Mouse (Mus musculus) heart, embryonic 12.5 days (tissue): ENCODE measurements around the gene 2010111I01Rik. TPM values are rescaled to one million over a fixed set of nuclear protein-coding genes. Genes with fewer than 3 reads are reported as not detected.

Experiments used
- ATAC-seq: fragments of 200-750 bp; cut with Nextera tagmentation; 2 replicates; pipeline ENCODE4 v1.8.0; 2017; ENCODE audit warnings: moderate TSS enrichment, moderate library complexity; ENCODE audit not compliant: insufficient number of reproducible peaks, low FRiP score
- H3K27ac ChIP-seq: fragments of 300-500 bp; sonication (generic); 2 replicates; pipeline ENCODE4 v1.5.1; 2016; ENCODE audit warnings: mild to moderate bottlenecking, moderate library complexity; ENCODE audit not compliant: poor library complexity, severe bottlenecking
- H3K27me3 ChIP-seq: fragments of 300-500 bp; sonication (generic); replicated peaks from 2 replicates; pipeline ENCODE4 v1.6.1; 2016; ENCODE audit warnings: mild to moderate bottlenecking, moderate library complexity
- H3K36me3 ChIP-seq: fragments of 300-500 bp; sonication (generic); 2 replicates; pipeline ENCODE4 v1.6.1; 2016; ENCODE audit warnings: mild to moderate bottlenecking, moderate library complexity
- H3K4me1 ChIP-seq: fragments of 300-500 bp; sonication (generic); replicated peaks from 2 replicates; pipeline ENCODE4 v1.6.1; 2016; ENCODE audit warnings: mild to moderate bottlenecking
- H3K4me2 ChIP-seq: fragments of 300-500 bp; sonication (generic); 2 replicates; pipeline ENCODE4 v1.6.1; 2016; ENCODE audit warnings: mild to moderate bottlenecking, moderate library complexity
- H3K4me3 ChIP-seq: fragments of 300-500 bp; sonication (generic); 2 replicates; pipeline ENCODE4 v1.5.1; 2016; ENCODE audit warnings: mild to moderate bottlenecking
- H3K9ac ChIP-seq: fragments of 300-500 bp; sonication (generic); 2 replicates; pipeline ENCODE4 v1.6.1; 2016; ENCODE audit warnings: mild to moderate bottlenecking, moderate library complexity
- H3K9me3 ChIP-seq: fragments of 300-500 bp; sonication (generic); replicated peaks from 2 replicates; pipeline ENCODE4 v1.6.1; 2016; ENCODE audit warnings: mild to moderate bottlenecking, moderate library complexity
- WGBS: fragments of 180-500 bp; shearing (Covaris S2); methylation state at CpG from one replicate; pipeline ENCODE4 v1.1.7; 2016; 5-methylcytosine and 5-hydroxymethylcytosine counted together
- polyA plus RNA-seq: library from polyadenylated mRNA; unstranded; fragments of >200 nt; fragmentation: Nextera tagmentation; extraction: Ambion mirVana; gene quantifications from 2 replicates; pipeline ENCODE4 v1.2.1, GENCODE M21; 2016

The 2010111I01Rik gene
- polyA plus RNA-seq, 1 experiment from 2014 or later, result 53.5 TPM

DNA sequence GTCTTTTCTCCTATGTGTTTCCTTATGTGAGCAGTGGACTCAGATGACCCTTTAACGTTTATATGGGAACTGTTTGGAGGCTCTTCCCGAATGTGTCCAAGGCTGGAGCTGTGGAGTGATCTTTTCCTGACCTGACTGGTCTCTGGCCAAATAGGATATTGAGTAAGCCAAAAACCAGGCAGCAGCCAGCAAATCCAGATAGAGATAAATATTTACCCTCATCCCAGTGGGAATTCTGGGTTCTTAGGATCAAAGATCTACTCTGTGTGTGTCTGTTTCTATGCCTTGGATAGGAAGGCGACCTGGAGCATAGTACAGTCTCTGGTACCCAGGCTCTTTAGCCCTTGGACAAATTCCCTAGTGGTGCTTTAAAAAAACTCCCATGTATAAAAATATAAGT lies 132.1 kb downstream of the 2010111I01Rik start:
- 52% methylated on average over 3 of the region's 3 CpGs for WGBS
- Histone ChIP-seq H3K4me1 (peaks cover 30% of the 10 kb centered on the region), H3K27me3 (no peaks in the 10 kb centered on the region), H3K27ac (no peak overlapping the region), H3K36me3 (no peaks in the 10 kb centered on the region), H3K9ac (no peak overlapping the region), H3K9me3 (no peaks in the 10 kb centered on the region), H3K4me2 (no peak overlapping the region), H3K4me3 (no peak overlapping the region)
- 0 out of 2 replicates have a peak, but pooled peaks have one; percentile 57 for ATAC-seq

DNA sequence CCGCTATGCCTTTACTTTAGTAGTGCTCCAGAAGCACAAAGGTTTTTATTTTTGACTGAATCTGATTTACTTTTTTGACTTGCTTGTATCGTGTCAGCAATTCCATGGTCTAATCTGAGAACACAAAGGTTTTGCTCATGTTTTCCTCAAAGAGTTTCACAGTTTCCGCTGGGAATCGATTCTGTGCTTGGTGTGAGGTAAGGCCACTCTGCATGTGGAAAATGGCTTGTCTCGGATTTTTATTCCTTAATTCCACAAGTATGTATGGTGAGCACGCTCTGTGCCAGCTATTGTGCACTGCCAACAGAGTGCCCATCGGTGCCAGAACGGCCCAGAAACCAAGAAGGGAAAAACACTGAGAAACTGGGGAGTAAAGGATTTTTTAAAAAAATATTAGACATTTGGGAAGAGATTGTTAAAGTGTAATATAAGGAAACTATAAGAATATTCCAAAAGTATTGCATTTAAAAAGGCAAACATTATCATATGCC lies 132.8 kb downstream of the 2010111I01Rik start:
- no peak overlapping the region for H3K4me2 ChIP-seq
- no peak for ATAC-seq
- no peak overlapping the region for H3K27ac ChIP-seq
- H3K4me1 ChIP-seq, result peaks cover 30% of the 10 kb centered on the region
- no peak overlapping the region for H3K4me3 ChIP-seq
- 75% methylated on average over 8 of the region's 8 CpGs for WGBS
- H3K36me3 ChIP-seq, result no peaks in the 10 kb centered on the region
- no peaks in the 10 kb centered on the region for H3K27me3 ChIP-seq
- H3K9me3 ChIP-seq, result no peaks in the 10 kb centered on the region
- H3K9ac ChIP-seq, result no peak overlapping the region

DNA sequence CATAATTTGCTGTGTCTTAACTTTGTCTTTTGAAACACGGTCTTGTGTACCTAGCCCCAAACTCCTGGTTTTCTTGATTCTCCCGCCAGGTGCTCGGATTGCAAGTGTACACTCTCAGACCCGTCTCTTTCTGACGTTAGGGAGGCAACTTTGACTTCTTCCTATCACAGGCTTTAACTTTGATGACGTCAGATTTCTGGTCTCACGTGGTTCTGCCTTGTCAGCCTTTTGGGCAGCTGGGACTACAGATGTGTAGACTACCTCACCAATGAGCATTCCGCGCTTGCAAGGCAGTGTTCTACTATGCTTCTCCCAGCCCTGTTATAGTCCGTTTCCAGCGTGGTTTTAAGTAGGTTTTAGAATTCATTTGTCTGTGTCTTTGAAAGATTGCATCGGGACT lies 137.1 kb downstream of the 2010111I01Rik start:
- no peak overlapping the region for H3K27ac ChIP-seq
- H3K27me3 ChIP-seq, result no peaks in the 10 kb centered on the region
- no peak overlapping the region for H3K4me2 ChIP-seq
- no peak for ATAC-seq
- no peaks in the 10 kb centered on the region for H3K9me3 ChIP-seq
- no peaks in the 10 kb centered on the region for H3K36me3 ChIP-seq
- whole genome bisulfite sequencing, result 75% methylated on average over 12 of the region's 12 CpGs
- H3K4me1 ChIP-seq, result peaks cover 17% of the 10 kb centered on the region
- no peak overlapping the region for H3K9ac ChIP-seq
- H3K4me3 ChIP-seq, result no peak overlapping the region

DNA sequence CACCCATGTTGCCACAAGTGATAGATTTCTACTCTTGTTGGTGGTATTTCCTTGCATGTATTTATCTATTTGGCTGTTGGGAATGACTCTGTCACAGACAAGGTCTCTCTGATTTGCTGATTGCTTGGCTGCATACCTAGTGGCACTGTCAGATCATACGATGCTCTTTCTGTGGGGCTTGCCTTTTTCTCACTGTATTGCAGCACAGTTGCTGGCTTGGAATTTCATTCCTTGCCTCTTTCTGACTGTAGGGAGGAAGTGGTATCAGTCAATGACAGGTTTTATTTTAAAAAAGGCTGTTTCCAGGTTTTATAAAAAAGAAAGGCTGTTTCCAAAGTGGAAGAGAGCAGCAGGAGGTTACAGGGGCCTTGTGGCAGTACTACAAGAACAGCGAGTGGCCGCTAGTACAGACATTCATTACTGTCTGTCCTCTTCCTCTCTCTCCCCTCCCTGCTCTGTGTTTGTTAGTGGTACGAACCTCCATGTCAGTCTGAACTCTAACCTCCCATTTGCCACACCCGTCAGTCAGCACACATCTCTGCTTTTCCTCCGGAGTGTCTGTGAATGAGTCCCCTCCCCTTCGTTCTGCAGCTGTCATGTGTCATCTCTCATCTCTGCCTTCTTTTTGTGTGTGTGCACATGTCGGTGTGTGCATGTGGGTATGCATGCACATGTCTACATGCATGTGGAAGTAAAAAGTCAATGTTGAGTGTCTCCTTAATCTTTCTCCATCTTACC lies 138.3 kb downstream of the 2010111I01Rik start:
- Histone ChIP-seq H3K4me1 (peaks cover 18% of the 10 kb centered on the region), H3K9ac (no peak overlapping the region), H3K4me3 (no peak overlapping the region), H3K27ac (no peak overlapping the region), H3K4me2 (no peak overlapping the region), H3K9me3 (no peaks in the 10 kb centered on the region), H3K36me3 (no peaks in the 10 kb centered on the region), H3K27me3 (no peaks in the 10 kb centered on the region)
- ATAC-seq, result no peak
- 50% methylated on average over 8 of the region's 8 CpGs for WGBS

DNA sequence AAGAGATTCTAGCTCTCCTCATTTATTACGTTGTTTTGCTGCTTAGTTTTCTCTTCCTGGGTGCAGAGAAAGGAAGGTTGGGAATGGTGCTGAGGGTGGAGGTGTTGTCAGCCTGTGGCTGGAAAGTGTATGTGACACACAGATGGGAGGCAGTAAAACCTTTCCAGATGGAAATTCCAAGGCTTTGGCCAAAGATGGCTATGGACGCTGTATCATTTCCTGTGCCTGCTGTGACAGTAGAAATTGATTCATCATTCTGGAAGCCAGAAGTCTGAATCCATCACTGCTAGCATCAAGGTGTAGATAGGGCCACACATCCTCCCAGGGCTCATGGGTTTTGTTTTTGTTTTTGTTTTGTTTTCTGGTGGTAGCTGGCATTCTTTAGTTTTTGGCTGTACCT lies 141.9 kb downstream of the 2010111I01Rik start:
- no peak overlapping the region for H3K4me3 ChIP-seq
- no peak for ATAC-seq
- H3K27me3 ChIP-seq, result no peaks in the 10 kb centered on the region
- no peak overlapping the region for H3K4me2 ChIP-seq
- 46% methylated on average over 2 of the region's 2 CpGs for WGBS
- no peak overlapping the region for H3K27ac ChIP-seq
- H3K9ac ChIP-seq, result no peak overlapping the region
- peaks cover 18% of the 10 kb centered on the region for H3K4me1 ChIP-seq
- H3K9me3 ChIP-seq, result no peaks in the 10 kb centered on the region
- H3K36me3 ChIP-seq, result no peaks in the 10 kb centered on the region

DNA sequence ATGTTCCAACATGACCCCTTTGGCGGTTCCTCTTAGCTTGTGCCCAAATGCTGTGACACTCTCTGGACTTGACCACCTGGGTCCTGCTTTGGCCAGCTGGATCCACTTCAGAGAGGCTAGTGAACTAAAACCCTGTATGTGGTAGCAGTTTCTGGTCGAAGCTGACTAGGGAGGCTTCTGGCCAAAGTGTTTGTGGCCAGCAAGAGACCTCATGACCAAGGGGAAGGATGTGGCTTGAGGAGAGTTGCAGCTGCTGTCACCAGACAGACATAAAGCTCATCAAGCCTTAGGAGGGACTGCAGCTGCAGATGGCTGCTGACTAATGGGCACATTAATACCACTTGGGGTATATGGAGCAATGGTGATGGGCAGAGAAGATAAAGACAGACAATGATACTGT lies 143.9 kb downstream of the 2010111I01Rik start:
- H3K9me3 ChIP-seq, result no peaks in the 10 kb centered on the region
- H3K27ac ChIP-seq, result no peak overlapping the region
- no peaks in the 10 kb centered on the region for H3K36me3 ChIP-seq
- ATAC-seq, result no peak
- H3K9ac ChIP-seq, result no peak overlapping the region
- H3K27me3 ChIP-seq, result no peaks in the 10 kb centered on the region
- peaks cover 24% of the 10 kb centered on the region for H3K4me1 ChIP-seq
- no peak overlapping the region for H3K4me3 ChIP-seq
- 56% methylated on average over 2 of the region's 2 CpGs for WGBS
- no peak overlapping the region for H3K4me2 ChIP-seq

DNA sequence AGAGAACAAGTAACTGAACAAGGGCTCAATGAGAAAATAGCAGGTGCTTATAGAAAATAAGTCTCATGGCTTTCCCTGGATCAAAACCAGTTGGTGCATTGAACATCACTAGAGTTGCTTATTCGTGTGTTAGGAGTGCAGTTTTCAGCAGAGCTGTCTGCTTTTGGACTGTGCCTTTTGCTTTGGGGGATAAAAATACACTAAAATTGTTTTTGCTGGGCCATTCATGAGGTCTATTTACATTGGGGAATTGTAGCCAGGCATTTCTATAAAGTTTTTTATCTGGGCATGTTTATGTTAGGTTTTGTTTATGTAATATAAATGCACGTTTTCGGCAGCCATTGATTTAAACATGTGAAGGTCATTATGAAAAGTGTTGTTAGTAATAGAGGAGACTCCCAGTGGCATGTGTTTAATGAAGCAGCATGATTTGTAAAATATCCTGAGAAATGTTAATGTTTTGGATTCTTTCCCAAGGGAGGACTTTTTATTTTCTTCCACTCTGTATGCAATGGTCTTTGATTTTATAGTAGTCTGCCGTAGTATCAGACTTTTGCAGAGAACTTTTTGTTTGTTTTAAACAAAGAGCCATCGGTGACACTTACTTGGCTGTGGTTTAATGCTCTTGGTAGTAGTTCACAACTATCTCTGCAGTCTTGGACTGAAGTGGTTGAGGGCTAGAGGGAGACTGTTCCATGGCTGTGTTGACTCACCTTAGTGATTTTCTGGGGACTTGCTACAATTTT lies 146.8 kb downstream of the 2010111I01Rik start:
- H3K4me1 ChIP-seq, result peaks cover 33% of the 10 kb centered on the region
- 72% methylated on average over 5 of the region's 5 CpGs for WGBS
- 0 out of 2 replicates have a peak overlapping the region, but pooled peaks have one; percentile 23 for H3K27ac ChIP-seq
- H3K9ac ChIP-seq, result no peak overlapping the region
- no peaks in the 10 kb centered on the region for H3K9me3 ChIP-seq
- no peak overlapping the region for H3K4me3 ChIP-seq
- H3K36me3 ChIP-seq, result no peaks in the 10 kb centered on the region
- no peak for ATAC-seq
- no peak overlapping the region for H3K4me2 ChIP-seq
- H3K27me3 ChIP-seq, result no peaks in the 10 kb centered on the region

DNA sequence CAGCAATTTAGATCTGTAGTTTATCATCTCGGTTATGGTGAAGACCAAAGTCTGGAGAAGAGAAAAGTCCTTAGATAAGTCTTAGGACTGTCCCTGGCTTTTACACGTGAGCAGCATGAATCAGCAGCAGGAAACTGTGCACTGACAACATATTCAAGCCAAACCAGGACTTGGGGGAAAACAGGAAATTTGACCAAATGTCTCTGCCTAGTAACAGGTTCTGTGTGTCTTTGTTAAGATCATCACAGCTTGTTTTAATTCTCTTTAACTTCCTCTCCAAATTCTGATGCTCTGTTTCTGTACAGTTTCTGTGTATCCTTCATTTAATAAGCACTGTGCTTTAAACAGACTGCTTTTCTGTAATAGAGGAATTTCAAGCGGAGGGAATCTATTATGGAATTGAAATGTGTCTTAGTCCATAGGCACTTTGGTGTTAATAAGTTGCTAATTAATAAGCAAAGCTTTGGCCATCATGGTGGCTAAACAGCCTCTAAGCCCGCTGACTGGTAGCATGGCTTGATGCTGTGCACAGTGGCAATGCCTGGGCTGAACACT lies 147.4 kb downstream of the 2010111I01Rik start:
- Histone ChIP-seq H3K9ac (no peak overlapping the region), H3K27me3 (no peaks in the 10 kb centered on the region), H3K4me2 (no peak overlapping the region), H3K27ac (peak overlapping the region; percentile 23; the same call in 1 of the 2 replicates), H3K4me1 (peaks cover 32% of the 10 kb centered on the region), H3K4me3 (no peak overlapping the region), H3K9me3 (no peaks in the 10 kb centered on the region), H3K36me3 (no peaks in the 10 kb centered on the region)
- no peak for ATAC-seq
- 57% methylated on average over 4 of the region's 4 CpGs for WGBS

DNA sequence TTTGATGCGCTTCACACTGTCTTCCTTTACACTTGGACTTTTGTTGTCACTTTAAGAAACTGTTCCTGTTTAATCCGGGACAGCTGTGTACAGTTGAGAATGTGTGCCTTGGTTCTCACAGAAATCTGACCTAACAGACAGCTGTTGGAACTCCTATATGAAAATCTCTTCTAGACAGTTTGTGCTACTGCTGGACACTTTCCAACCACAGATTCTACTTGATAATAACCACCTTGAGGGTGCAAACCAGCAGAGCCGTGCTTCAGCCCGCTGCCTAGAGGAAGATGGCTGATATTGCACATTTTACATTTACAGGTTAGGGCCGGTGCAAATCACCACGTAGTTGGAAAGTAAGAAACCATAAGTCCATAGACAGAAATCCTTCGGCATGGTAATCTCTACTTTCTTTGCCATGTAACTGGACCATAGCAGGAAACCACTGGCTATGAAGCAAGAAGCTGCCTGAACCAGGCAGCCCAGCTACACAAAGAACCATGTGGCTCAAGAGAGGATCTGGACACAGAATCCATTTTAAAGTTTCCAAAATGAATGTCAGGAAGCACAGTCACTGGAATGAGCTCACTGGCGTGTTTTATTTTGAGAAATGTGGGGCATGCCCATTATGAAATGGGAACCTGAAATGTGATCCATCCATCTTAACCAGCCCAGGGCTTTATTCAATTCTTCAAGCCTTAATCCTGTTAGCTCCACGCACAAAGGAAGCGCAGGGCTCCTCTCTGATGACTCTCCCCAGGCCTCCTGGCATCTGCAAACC lies 148.1 kb downstream of the 2010111I01Rik start:
- H3K4me3 ChIP-seq, result no peak overlapping the region
- no peaks in the 10 kb centered on the region for H3K9me3 ChIP-seq
- H3K27me3 ChIP-seq, result no peaks in the 10 kb centered on the region
- H3K36me3 ChIP-seq, result no peaks in the 10 kb centered on the region
- H3K4me2 ChIP-seq, result no peak overlapping the region
- ATAC-seq, result no peak
- no peak overlapping the region for H3K9ac ChIP-seq
- H3K4me1 ChIP-seq, result peaks cover 34% of the 10 kb centered on the region
- H3K27ac ChIP-seq, result peak overlapping the region; percentile 54
- WGBS, result 76% methylated on average over 10 of the region's 10 CpGs

DNA sequence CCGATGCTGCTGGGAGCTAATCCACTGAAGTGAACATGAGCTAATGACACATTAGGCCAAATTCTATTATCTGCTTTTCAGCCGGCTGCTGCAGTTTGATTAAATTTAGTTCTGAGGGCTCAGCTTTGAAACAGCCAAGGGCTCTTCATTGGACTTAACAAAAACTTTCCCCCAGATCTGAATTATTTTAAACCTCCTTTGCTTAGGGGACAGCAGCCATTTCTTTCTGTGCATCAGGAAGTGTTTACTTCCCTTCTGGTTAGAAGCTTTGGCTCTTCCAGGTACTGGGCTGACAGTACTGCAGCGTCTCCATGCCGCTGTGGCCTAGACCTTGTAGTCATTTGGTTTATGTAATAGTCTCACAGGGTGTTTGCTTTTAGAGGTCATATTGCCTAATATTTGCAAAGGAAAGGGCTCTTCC lies 149.2 kb downstream of the 2010111I01Rik start:
- no peak overlapping the region for H3K4me3 ChIP-seq
- H3K9ac ChIP-seq, result no peak overlapping the region
- ATAC-seq, result no peak
- H3K27me3 ChIP-seq, result no peaks in the 10 kb centered on the region
- peaks cover 43% of the 10 kb centered on the region for H3K4me1 ChIP-seq
- no peaks in the 10 kb centered on the region for H3K9me3 ChIP-seq
- no peak overlapping the region for H3K27ac ChIP-seq
- no peaks in the 10 kb centered on the region for H3K36me3 ChIP-seq
- H3K4me2 ChIP-seq, result no peak overlapping the region
- WGBS, result 49% methylated on average over 4 of the region's 4 CpGs
